Mouse (Mus musculus) testis, adult 2 months (tissue): ENCODE results near the gene Prelid1.
A peak's percentile ranks its signal among the peaks of the same experiment; 100 is the strongest.

ENCODE experiments used
- CTCF ChIP-seq: fragments of 200-500 bp; IDR thresholded peaks from 2 replicates; pipeline ENCODE4 v1.5.1; 2012; ENCODE audit warnings: low read depth, mild to moderate bottlenecking, inconsistent platforms, low read length, moderate library complexity; ENCODE audit not compliant: control insufficient read depth, insufficient read depth, insufficient replicate concordance
- POLR2A ChIP-seq: fragments of 200-500 bp; IDR thresholded peaks from 2 replicates; pipeline ENCODE4 v1.6.1; 2012; ENCODE audit warnings: low read depth, mild to moderate bottlenecking, inconsistent platforms, low read length, moderate library complexity; ENCODE audit not compliant: control insufficient read depth

DNA sequence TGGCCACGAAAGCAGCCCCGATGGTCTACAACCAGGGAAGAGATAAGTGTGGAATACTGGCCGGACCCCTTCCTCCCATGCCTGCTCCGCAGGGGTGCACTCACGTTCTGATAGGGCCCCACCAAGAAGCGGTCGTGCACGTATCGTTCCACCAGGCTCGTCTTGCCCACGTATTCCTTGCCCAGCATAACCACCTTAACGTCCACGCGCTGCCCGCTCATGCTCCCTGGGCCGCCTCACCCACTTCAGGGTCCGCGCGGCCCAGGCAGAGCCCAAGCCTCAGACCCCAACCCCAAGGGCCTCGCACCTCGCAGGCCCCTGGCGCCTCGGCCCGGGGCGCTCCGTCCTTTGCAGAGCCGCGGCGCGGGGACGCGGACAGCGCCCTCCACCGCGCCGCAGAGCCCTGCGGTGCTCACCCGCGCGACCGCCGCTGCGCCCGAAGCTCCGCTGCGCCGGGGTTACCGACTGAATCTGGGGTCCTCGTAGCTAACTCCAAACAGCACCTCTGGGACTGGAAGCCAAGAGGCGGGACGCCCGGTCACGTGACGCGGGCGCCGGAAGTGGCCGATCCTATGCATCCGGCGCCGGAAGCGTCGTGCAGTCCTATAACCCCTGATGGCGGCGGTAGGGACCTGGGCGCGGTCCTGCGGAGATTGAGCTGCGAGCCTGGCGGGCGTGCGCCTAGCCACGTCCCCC lies 1.3 kb downstream of the Prelid1 start, which contains the start of gene Rab24:
- TF ChIP-seq CTCF: no peak
- TF ChIP-seq POLR2A: peak; percentile 69
